Mouse (Mus musculus): ENCODE data around the gene Srgap2.

Gene Srgap2

DNA sequence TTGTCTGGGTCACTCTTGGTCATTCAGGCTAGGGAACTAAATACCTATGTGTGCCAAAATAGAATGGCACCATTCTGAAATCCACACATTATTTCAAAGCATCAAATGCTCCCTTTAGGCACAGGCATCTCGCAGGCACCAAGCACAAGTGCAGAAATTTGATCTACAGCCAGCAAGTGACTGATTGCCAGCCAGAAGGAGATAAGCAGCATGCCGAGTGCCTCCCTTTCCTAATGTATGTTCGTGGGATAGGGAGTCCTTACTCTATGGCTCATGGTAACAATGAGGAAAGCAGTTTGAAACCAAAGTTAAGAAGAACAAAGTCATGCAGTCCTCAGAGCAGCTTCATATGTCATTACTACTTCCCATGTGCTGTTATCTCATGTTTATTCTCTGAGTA is 107.8 kb downstream of the Srgap2 start:
- DNase-seq (ENCODE audit: extremely low read depth, insufficient read length, low spot score), result no peak

GRCm38 (mm10) chr1:131417821-131418660 is 109.1 kb downstream of the Srgap2 start:
- DNase-seq (ENCODE audit: extremely low read depth, insufficient read length, low spot score), result no peak

DNA sequence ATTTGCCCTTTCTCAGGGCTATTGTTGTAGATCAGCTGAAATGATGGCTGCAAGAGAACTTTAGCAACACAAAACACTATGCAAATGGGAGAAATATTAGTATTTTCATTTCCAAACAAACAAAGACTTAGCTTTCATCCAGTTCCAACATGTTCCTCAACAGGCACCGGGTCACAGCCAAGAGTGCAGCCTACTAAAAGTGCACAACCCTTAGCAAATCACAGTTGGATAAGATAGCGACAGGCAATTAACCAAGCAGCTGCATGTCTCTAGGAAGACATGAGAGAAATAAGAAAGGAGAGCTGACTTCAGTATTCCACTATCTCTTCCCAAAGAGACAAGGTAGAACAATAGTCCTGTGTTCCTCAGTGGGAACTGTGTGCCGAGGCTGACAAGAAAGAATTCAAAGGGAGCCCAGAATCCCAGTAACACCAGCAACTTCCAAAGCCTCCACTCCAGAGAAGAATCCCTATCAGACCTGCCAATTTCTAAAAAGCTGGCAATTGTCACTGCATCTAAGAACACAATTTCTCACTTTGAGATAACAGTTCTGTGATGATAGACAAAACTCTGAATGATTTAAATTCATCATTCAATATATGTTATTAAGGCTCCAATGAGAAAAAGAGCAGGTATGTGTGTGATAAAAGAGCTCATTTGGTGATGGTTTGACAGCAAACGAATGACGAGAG is 109.9 kb downstream of the Srgap2 start:
- no peak for DNase-seq (ENCODE audit: extremely low read depth, insufficient read length, low spot score)

DNA sequence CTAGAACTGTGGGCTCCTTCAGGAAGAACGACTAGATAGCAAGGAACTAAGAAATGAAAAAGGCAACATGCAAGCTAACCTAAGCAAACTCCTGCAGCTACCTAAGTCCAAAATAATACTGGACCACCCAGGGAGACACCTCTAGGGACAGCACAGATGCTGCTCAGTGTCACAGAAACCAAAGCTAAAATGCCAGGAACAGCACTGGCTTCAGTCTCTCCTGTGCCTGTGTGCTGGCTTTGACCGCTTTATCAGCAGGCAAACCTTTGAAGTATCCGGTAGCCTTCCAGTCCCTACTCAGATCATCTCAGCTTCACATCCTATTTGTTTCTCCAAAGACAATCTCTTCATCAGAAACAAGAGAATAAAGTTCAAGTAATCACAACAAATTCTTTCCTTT is 123.6 kb downstream of the Srgap2 start:
- DNase-seq (ENCODE audit: extremely low read depth, insufficient read length, low spot score), result no peak

- no peak for DNase-seq (ENCODE audit: extremely low read depth, insufficient read length, low spot score)
Measured at GRCm38 (mm10) chr1:131400844-131401243, 126.3 kb downstream of the Srgap2 start.

DNA sequence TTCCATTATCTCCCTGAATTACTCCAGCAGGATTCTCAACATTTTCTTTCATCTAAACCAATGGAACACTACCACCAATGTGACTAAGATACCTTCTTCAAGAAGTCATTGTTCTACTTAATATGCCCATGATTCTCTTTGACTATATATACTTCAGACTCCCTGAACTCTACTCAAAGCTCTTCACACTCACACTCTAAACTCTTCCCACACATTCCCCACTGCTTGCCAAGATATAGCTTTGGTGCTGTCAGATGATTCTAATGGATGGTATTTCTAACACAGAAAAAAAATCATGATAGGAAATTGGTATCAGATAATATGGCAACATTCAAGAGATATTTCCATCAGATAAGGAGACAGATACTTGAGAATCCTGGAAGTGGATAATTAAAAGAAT is 129.0 kb downstream of the Srgap2 start:
- DNase-seq (ENCODE audit: extremely low read depth, insufficient read length, low spot score), result no peak

DNA sequence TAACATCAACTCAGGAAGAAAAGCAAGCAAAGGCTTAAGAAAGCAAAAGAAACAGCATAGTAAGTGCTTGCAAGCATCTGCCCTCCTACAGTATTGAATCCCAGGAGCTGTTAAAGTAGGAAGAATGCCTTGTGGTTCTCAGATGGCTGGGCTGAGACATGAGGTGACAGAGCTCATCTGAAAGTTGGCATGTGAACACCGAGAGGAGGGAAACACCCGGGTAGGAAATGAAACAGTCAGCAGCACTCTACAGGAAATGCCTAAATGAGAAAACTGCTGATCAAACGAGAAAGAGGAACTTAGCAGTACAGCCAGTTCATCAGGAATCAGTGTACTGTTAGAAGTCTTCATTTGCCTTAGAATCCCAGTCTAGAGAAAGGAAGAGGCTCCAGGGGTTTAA is 142.7 kb downstream of the Srgap2 start:
- DNase-seq (ENCODE audit: extremely low read depth, insufficient read length, low spot score), result no peak

GRCm38 (mm10) chr1:131382184-131382583 is 145.0 kb downstream of the Srgap2 start:
- DNase-seq (ENCODE audit: extremely low read depth, insufficient read length, low spot score), result no peak

DNA sequence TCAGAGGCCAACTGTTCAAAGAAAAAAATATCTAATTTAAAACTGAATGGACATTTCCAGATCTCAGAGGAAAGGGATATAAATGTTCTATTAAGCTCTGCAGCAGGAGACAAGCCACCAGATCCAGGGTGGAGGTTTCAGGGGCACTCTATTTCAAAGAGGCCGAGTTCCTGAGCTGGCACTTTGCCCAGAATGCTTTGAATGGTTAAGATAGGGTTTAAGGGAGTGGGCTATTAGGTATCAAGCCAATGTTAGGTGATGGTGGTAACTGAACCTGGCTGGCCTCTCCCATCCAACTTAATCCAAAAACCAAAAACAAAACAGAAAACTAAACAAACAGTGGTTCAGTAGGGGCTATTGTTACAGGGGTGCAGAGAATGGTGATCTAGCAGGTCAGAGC is 146.9 kb downstream of the Srgap2 start:
- DNase-seq (ENCODE audit: extremely low read depth, insufficient read length, low spot score), result no peak

GRCm38 (mm10) chr1:131378914-131379474 is 148.2 kb downstream of the Srgap2 start:
- no peak for DNase-seq (ENCODE audit: extremely low read depth, insufficient read length, low spot score)

GRCm38 (mm10) chr1:131378081-131378913 is 148.9 kb downstream of the Srgap2 start:
- no peak for DNase-seq (ENCODE audit: extremely low read depth, insufficient read length, low spot score)

DNA sequence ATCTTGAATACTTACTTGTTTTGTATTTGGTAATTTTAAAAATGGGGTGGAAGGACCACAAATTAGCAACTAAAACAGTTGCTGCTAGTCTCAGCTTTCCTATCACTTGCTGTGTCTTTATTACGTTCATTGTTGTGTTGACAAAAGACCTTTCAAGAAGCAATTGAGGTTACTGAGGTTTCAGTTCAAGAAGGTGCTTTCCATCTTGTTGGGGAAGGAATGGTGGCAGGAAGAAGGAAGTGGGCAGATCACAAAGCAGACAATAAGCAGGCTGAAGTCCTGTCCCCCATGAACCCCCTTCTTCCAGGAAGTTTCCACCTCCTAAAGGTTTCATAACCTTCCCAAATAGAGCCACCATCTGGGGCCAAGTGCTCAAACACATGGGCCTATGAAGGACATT is 161.3 kb downstream of the Srgap2 start:
- no peak for DNase-seq (ENCODE audit: extremely low read depth, insufficient read length, low spot score)

- no peak for DNase-seq (ENCODE audit: extremely low read depth, insufficient read length, low spot score)
Measured at GRCm38 (mm10) chr1:131364432-131364831, 162.7 kb downstream of the Srgap2 start.

DNA sequence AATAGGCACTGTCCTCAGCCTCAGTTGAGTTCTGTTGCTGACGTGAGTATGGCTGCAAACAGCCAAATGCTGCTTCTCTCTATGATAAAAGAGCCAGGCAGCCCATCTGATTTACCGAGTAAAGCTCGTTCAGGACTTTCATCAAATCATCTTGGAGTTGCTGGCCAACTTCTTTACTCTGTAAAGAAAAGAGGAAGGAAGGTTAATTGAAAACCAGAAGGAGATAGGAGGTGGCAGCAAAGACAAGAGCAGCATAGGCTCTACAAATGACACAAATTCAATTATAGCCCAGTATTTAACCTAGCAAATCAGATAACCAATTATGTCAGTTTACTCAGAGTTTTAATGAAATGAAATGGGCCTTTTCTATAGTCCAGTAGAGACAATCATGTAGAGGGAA is 163.3 kb downstream of the Srgap2 start:
- DNase-seq (ENCODE audit: extremely low read depth, insufficient read length, low spot score), result no peak

- DNase-seq (ENCODE audit: extremely low read depth, insufficient read length, low spot score), result no peak
Measured at GRCm38 (mm10) chr1:131362089-131362488, 165.1 kb downstream of the Srgap2 start.

GRCm38 (mm10) chr1:131360800-131361199 is 166.4 kb downstream of the Srgap2 start:
- no peak for DNase-seq (ENCODE audit: extremely low read depth, insufficient read length, low spot score)

DNA sequence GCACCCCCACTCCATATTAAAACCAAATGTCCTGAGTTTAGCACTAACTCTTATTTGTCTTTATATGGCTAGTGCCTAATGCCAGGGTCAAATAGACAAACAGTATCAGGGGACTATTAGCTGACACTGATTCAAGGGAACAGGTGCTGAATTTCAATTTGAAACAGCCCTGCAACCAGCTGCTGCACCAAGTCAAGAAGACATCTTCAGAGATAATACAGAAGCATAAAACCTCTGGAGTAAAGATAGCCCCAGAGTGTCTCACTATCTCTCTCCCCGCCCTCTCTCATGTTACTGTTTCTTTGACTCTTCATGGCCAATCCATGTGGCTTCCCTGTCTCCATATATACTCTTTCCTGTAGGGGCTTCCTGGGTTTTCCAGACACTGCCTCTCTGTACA is 167.5 kb downstream of the Srgap2 start:
- DNase-seq (ENCODE audit: extremely low read depth, insufficient read length, low spot score), result no peak

GRCm38 (mm10) chr1:131357213-131357612 is 169.9 kb downstream of the Srgap2 start:
- DNase-seq (ENCODE audit: extremely low read depth, insufficient read length, low spot score), result no peak

DNA sequence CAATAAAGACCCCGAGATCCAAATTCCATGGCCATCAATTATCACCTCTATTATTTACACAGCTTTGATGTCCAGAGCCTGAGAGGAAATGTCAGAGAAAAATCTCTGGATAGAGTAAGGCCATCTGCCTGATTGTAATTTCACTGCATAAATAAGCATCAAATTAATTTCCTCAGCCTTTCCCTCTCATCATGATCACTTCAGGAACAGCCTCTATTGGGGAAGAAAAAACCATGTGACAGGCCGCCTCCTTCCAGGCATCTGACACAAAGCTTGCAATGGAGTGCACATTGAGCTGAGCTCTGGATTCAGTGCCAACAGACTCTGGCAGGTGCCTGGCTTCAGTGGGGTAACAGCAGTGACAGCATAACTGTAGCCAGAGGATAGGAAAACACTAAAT is 175.7 kb downstream of the Srgap2 start:
- DNase-seq (ENCODE audit: extremely low read depth, insufficient read length, low spot score), result no peak

- DNase-seq (ENCODE audit: extremely low read depth, insufficient read length, low spot score), result peak; percentile 18
Measured at GRCm38 (mm10) chr1:131349993-131350510, 177.1 kb downstream of the Srgap2 start.

DNA sequence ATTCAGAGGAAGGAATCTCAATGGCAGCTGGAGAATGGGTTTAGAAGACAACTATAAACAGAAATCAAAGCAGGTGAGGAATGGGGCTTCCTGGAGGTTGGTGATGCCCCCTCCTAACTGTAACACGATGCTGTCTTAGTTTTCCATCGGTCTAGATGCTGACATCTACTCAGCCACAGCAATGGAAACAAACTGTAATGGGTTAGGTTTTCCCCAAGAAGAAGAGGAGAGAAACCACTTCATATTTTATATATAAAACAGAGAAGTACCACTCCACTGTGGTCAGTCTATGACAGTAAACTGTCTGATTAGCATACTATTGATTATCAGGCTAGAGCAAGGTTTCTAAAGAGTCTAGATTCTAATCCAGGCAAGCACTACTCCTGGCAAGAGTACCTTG is 179.4 kb downstream of the Srgap2 start:
- DNase-seq (ENCODE audit: extremely low read depth, insufficient read length, low spot score), result no peak

All from 3134 (cell line).